Mouse (Mus musculus): ENCODE measurements around the gene Tmem44. TPM values are rescaled to one million over a fixed set of nuclear protein-coding genes. Genes with fewer than 3 reads are reported as not detected.

Gene Tmem44
- polyA plus RNA-seq, 1 experiment from 2014 or later: 0.68 TPM

GRCm38 (mm10) chr16:30497307-30497706 lies 53.3 kb downstream of the Tmem44 start:
- Histone ChIP-seq H3K9ac (ENCODE audit: low read depth, low read length) (no peak overlapping the region), H3K4me3 (ENCODE audit: low read depth, low read length) (no peak overlapping the region), H3K27ac (ENCODE audit: low read length) (no peak overlapping the region), H3K36me3 (ENCODE audit: control insufficient read depth, insufficient read depth) (no peaks in the 10 kb centered on the region), H3K9me3 (replicated peaks; ENCODE audit: control insufficient read depth, low read length) (no peaks in the 10 kb centered on the region), H3K27me3 (ENCODE audit: control insufficient read depth, insufficient read depth, low read depth, low read length) (no peaks in the 10 kb centered on the region), H3K4me2 (ENCODE audit: low read depth, low read length) (no peak overlapping the region), H3K4me1 (ENCODE audit: control insufficient read depth, low read depth, low read length) (peaks cover 7% of the 10 kb centered on the region)
- ATAC-seq (ENCODE audit: low read depth): no peak
- 63% methylated on average over 5 of the region's 5 CpGs for WGBS (ENCODE audit: insufficient replicate concordance)

- Histone ChIP-seq H3K27ac (ENCODE audit: low read length) (no peak overlapping the region), H3K4me1 (ENCODE audit: control insufficient read depth, low read depth, low read length) (no peaks in the 10 kb centered on the region), H3K27me3 (ENCODE audit: control insufficient read depth, insufficient read depth, low read depth, low read length) (no peaks in the 10 kb centered on the region), H3K36me3 (ENCODE audit: control insufficient read depth, insufficient read depth) (no peaks in the 10 kb centered on the region), H3K9ac (ENCODE audit: low read depth, low read length) (no peak overlapping the region), H3K4me2 (ENCODE audit: low read depth, low read length) (no peak overlapping the region), H3K9me3 (replicated peaks; ENCODE audit: control insufficient read depth, low read length) (no peaks in the 10 kb centered on the region), H3K4me3 (ENCODE audit: low read depth, low read length) (no peak overlapping the region)
- 65% methylated on average over 6 of the region's 6 CpGs for WGBS (ENCODE audit: insufficient replicate concordance)
- no peak for ATAC-seq (ENCODE audit: low read depth)
These were observed 55.8 kb downstream of the Tmem44 start for GRCm38 (mm10) chr16:30494883-30495282.

GRCm38 (mm10) chr16:30491742-30492141 lies 58.9 kb downstream of the Tmem44 start:
- no peak overlapping the region for H3K9ac ChIP-seq (ENCODE audit: low read depth, low read length)
- no peaks in the 10 kb centered on the region for H3K9me3 ChIP-seq (replicated peaks; ENCODE audit: control insufficient read depth, low read length)
- no peak overlapping the region for H3K4me2 ChIP-seq (ENCODE audit: low read depth, low read length)
- H3K27me3 ChIP-seq (ENCODE audit: control insufficient read depth, insufficient read depth, low read depth, low read length): no peaks in the 10 kb centered on the region
- H3K4me3 ChIP-seq (ENCODE audit: low read depth, low read length): no peak overlapping the region
- no peak for ATAC-seq (ENCODE audit: low read depth)
- H3K4me1 ChIP-seq (ENCODE audit: control insufficient read depth, low read depth, low read length): no peaks in the 10 kb centered on the region
- H3K36me3 ChIP-seq (ENCODE audit: control insufficient read depth, insufficient read depth): no peaks in the 10 kb centered on the region
- WGBS (ENCODE audit: insufficient replicate concordance): 35% methylated on average over 4 of the region's 4 CpGs
- no peak overlapping the region for H3K27ac ChIP-seq (ENCODE audit: low read length)

- no peak overlapping the region for H3K9ac ChIP-seq (ENCODE audit: low read depth, low read length)
- no peaks in the 10 kb centered on the region for H3K4me1 ChIP-seq (ENCODE audit: control insufficient read depth, low read depth, low read length)
- no peak for ATAC-seq (ENCODE audit: low read depth)
- H3K9me3 ChIP-seq (replicated peaks; ENCODE audit: control insufficient read depth, low read length): no peaks in the 10 kb centered on the region
- H3K36me3 ChIP-seq (ENCODE audit: control insufficient read depth, insufficient read depth): no peaks in the 10 kb centered on the region
- H3K27me3 ChIP-seq (ENCODE audit: control insufficient read depth, insufficient read depth, low read depth, low read length): no peaks in the 10 kb centered on the region
- no peak overlapping the region for H3K4me3 ChIP-seq (ENCODE audit: low read depth, low read length)
- WGBS (ENCODE audit: insufficient replicate concordance): 47% methylated on average over 2 of the region's 2 CpGs
- no peak overlapping the region for H3K4me2 ChIP-seq (ENCODE audit: low read depth, low read length)
- no peak overlapping the region for H3K27ac ChIP-seq (ENCODE audit: low read length)
These were observed 59.9 kb downstream of the Tmem44 start for GRCm38 (mm10) chr16:30490791-30491190.

- ATAC-seq (ENCODE audit: low read depth): no peak
- no peaks in the 10 kb centered on the region for H3K36me3 ChIP-seq (ENCODE audit: control insufficient read depth, insufficient read depth)
These were observed 60.3 kb downstream of the Tmem44 start for GRCm38 (mm10) chr16:30490316-30490715.

GRCm38 (mm10) chr16:30489662-30490061 lies 61.0 kb downstream of the Tmem44 start:
- no peaks in the 10 kb centered on the region for H3K36me3 ChIP-seq (ENCODE audit: control insufficient read depth, insufficient read depth)
- ATAC-seq (ENCODE audit: low read depth): no peak
- H3K4me1 ChIP-seq (ENCODE audit: control insufficient read depth, low read depth, low read length): no peaks in the 10 kb centered on the region
- no peak overlapping the region for H3K4me3 ChIP-seq (ENCODE audit: low read depth, low read length)
- no peak overlapping the region for H3K9ac ChIP-seq (ENCODE audit: low read depth, low read length)
- WGBS (ENCODE audit: insufficient replicate concordance): 61% methylated on average over 4 of the region's 4 CpGs
- no peak overlapping the region for H3K27ac ChIP-seq (ENCODE audit: low read length)
- H3K4me2 ChIP-seq (ENCODE audit: low read depth, low read length): no peak overlapping the region
- H3K27me3 ChIP-seq (ENCODE audit: control insufficient read depth, insufficient read depth, low read depth, low read length): no peaks in the 10 kb centered on the region
- no peaks in the 10 kb centered on the region for H3K9me3 ChIP-seq (replicated peaks; ENCODE audit: control insufficient read depth, low read length)

More at GRCm38 (mm10) chr16:30490316-30490715, 60.3 kb downstream of the Tmem44 start:
- H3K9ac ChIP-seq (ENCODE audit: low read depth, low read length): no peak overlapping the region
- WGBS (ENCODE audit: insufficient replicate concordance): 56% methylated on average over 4 of the region's 4 CpGs
- no peaks in the 10 kb centered on the region for H3K4me1 ChIP-seq (ENCODE audit: control insufficient read depth, low read depth, low read length)
- H3K27me3 ChIP-seq (ENCODE audit: control insufficient read depth, insufficient read depth, low read depth, low read length): no peaks in the 10 kb centered on the region
- no peak overlapping the region for H3K4me2 ChIP-seq (ENCODE audit: low read depth, low read length)
- H3K27ac ChIP-seq (ENCODE audit: low read length): no peak overlapping the region
- H3K9me3 ChIP-seq (replicated peaks; ENCODE audit: control insufficient read depth, low read length): no peaks in the 10 kb centered on the region
- no peak overlapping the region for H3K4me3 ChIP-seq (ENCODE audit: low read depth, low read length)

- H3K36me3 ChIP-seq (ENCODE audit: control insufficient read depth, insufficient read depth): no peaks in the 10 kb centered on the region
- H3K4me1 ChIP-seq (ENCODE audit: control insufficient read depth, low read depth, low read length): no peaks in the 10 kb centered on the region
- H3K9ac ChIP-seq (ENCODE audit: low read depth, low read length): no peak overlapping the region
- H3K27ac ChIP-seq (ENCODE audit: low read length): no peak overlapping the region
- H3K9me3 ChIP-seq (replicated peaks; ENCODE audit: control insufficient read depth, low read length): no peaks in the 10 kb centered on the region
- H3K4me3 ChIP-seq (ENCODE audit: low read depth, low read length): no peak overlapping the region
- no peak for ATAC-seq (ENCODE audit: low read depth)
- H3K27me3 ChIP-seq (ENCODE audit: control insufficient read depth, insufficient read depth, low read depth, low read length): no peaks in the 10 kb centered on the region
- H3K4me2 ChIP-seq (ENCODE audit: low read depth, low read length): no peak overlapping the region
- WGBS (ENCODE audit: insufficient replicate concordance): 46% methylated on average over 4 of the region's 4 CpGs
These were observed 64.1 kb downstream of the Tmem44 start for GRCm38 (mm10) chr16:30486498-30486897.

GRCm38 (mm10) chr16:30477791-30478190 lies 72.9 kb downstream of the Tmem44 start:
- no peak for ATAC-seq (ENCODE audit: low read depth)
- H3K4me2 ChIP-seq (ENCODE audit: low read depth, low read length): no peak overlapping the region
- no peak overlapping the region for H3K27ac ChIP-seq (ENCODE audit: low read length)
- no peaks in the 10 kb centered on the region for H3K9me3 ChIP-seq (replicated peaks; ENCODE audit: control insufficient read depth, low read length)
- H3K27me3 ChIP-seq (ENCODE audit: control insufficient read depth, insufficient read depth, low read depth, low read length): no peaks in the 10 kb centered on the region
- no peaks in the 10 kb centered on the region for H3K36me3 ChIP-seq (ENCODE audit: control insufficient read depth, insufficient read depth)
- H3K9ac ChIP-seq (ENCODE audit: low read depth, low read length): no peak overlapping the region
- H3K4me1 ChIP-seq (ENCODE audit: control insufficient read depth, low read depth, low read length): no peaks in the 10 kb centered on the region
- H3K4me3 ChIP-seq (ENCODE audit: low read depth, low read length): no peak overlapping the region
- WGBS (ENCODE audit: insufficient replicate concordance): 66% methylated on average over 5 of the region's 5 CpGs

GRCm38 (mm10) chr16:30477006-30477405 lies 73.6 kb downstream of the Tmem44 start:
- 63% methylated on average over 3 of the region's 3 CpGs for WGBS (ENCODE audit: insufficient replicate concordance)
- Histone ChIP-seq H3K27ac (ENCODE audit: low read length) (no peak overlapping the region), H3K4me2 (ENCODE audit: low read depth, low read length) (no peak overlapping the region), H3K36me3 (ENCODE audit: control insufficient read depth, insufficient read depth) (no peaks in the 10 kb centered on the region), H3K27me3 (ENCODE audit: control insufficient read depth, insufficient read depth, low read depth, low read length) (no peaks in the 10 kb centered on the region), H3K4me1 (ENCODE audit: control insufficient read depth, low read depth, low read length) (no peaks in the 10 kb centered on the region), H3K9ac (ENCODE audit: low read depth, low read length) (no peak overlapping the region), H3K4me3 (ENCODE audit: low read depth, low read length) (no peak overlapping the region), H3K9me3 (replicated peaks; ENCODE audit: control insufficient read depth, low read length) (no peaks in the 10 kb centered on the region)
- ATAC-seq (ENCODE audit: low read depth): no peak

Measured in liver, embryonic 16.5 days (tissue).